Mouse (Mus musculus): ENCODE results near the gene Ankrd33b. TPM values are rescaled to one million over a fixed set of nuclear protein-coding genes. Genes with fewer than 3 reads are reported as not detected.

The Ankrd33b gene
- polyA plus RNA-seq, 2 experiments from 2014 or later = not detected

DNA sequence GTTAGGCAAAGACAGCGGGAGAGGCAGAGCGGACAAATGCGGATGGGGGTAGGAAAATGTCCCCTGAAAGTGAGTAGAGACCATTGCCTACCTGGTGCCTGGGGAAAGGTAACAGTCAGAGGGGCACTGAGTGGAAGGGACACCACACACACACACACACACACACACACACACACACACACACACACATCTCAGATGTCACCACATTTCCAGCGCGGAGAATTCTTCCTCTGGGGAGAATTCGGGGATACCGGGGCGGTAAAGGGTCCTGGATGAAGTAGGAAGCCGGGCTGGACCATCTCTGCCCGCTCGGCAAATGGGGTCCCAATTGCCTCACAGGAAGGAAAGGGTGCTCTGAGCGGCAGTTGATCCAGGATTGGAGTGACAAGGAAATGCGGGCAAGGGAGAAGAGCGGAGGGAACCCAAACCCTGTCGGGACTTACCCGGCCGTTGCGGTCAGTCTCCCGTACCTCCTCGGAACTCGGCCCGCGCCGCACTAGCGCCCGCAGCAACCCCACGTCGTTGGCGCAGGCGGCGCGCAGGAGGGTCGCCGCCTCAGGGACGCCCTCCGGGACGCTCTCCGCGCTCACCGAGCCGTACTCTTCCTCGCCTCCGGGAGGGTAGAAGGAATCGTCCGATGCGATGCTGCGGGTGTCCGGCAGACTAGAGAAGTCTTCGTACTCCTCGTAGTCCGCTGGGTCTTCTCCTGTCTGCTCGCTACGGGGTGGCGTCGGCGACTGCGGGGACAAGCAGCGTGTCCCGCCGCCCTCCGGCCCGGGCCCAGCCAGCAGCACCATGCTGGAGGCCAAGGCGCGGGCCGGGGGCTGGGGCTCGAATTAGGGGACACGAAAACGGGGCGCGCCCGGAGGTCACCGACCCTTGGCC, 688 bp downstream of the Ankrd33b start:
- no peak for ATAC-seq

DNA sequence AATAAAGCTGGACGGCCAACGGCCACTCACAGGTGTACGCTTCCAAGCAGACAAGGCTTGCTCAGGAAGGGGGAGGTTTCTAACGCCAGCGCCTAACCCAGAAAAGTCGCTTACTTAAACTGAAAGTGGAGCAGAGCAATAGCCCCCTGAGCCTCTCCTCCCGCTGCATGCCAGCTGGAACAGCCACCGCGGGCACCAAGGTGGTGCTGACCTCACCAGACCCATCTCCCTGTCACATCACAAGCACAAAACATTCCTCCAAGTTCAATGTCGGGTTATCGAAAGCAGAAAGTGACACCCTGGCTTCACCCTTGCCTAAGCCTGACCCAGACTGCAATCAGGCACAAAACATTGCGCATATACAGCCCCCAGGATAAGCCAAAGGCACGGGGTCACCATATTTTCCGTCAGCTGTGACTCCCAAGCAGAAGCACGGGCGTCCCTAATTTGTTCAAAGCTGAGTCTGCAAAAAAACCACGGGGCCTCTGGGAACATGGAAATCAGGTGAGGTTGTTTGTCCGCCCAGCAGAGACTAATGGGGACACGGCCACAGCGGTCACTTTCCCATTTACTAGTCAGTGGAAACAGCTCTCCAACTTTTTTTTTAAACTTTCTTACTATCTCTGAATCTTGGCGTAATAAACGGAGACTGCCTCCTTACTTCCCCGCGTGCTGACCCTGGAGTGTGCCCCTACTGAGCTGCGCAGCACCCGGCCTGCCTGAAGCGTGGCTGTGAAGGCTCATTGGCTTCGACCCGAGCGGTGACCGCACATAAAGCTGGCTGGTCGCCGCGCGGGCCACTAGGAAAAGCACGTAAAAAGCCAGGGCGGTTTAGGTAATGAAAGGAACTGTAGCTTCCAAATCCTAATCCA, 1.6 kb downstream of the Ankrd33b start:
- no peak for ATAC-seq

DNA sequence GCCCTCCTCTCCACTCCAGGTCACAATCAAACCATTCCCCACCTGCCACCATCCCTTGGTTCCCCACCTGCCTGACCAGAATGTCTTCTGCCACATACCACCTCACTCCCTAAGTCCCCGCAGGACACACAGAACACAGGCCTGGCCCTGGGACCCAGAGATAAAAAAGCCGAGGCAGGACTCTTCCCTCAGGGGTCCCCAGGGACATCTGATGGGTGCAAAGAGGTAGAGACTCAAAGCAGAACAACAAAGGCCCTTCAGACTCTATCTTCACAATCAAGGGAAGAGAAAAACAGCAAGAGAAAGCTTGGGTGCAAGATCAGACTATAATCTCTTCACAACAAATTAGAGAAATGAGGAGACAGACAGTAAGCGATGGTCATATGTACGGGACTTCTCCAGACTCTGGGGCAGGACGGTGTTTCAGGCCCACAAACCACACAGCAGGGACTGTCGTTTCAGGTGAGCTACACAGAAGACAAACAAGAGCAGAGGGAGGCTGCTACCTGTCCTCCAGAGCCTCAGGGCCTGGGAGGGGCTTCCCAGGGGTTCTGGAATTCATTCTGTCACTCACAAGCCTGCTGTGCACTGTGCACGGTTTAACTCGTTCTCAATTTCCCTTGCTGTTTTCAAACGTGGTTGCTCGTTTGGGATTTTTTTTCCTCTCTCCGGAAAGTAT, 2.3 kb downstream of the Ankrd33b start:
- ATAC-seq = no peak

DNA sequence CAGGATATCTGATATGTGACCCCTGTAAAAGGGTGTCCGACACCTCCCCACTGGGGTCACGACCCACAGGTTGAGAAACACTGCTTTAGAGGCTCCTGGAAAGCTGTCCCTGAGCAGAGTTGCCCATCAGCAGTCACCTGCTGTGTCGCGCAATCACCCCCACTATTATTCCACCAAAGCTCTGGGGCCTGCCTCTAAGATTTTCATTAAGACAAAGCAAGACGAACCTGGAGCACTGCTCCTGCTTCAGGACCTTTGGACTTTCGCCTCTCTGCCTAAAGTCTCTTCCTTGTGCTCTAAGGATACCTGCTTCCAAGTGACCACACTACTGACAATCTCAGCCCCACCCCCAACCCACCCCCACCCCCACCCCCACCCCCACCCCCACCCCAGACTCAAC, 3.1 kb downstream of the Ankrd33b start:
- ATAC-seq = no peak

DNA sequence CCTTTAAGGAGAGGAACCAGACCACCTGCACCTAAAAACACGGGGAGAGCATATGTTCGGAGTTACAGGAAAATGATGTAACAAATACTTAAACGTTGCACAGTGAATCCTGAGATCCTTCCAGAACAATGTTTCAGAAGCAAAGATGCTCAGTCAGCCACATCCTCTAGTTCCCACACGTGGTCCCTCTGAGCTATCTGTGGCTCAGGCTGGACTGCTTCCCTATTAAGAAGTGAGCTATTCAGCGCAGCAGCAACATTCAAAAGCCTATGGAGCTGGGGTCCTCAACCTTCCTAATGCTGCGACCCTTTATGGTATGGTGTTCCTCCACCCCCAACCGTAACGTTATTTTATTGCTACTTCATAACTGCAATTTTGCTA, 3.6 kb downstream of the Ankrd33b start:
- ATAC-seq = no peak

DNA sequence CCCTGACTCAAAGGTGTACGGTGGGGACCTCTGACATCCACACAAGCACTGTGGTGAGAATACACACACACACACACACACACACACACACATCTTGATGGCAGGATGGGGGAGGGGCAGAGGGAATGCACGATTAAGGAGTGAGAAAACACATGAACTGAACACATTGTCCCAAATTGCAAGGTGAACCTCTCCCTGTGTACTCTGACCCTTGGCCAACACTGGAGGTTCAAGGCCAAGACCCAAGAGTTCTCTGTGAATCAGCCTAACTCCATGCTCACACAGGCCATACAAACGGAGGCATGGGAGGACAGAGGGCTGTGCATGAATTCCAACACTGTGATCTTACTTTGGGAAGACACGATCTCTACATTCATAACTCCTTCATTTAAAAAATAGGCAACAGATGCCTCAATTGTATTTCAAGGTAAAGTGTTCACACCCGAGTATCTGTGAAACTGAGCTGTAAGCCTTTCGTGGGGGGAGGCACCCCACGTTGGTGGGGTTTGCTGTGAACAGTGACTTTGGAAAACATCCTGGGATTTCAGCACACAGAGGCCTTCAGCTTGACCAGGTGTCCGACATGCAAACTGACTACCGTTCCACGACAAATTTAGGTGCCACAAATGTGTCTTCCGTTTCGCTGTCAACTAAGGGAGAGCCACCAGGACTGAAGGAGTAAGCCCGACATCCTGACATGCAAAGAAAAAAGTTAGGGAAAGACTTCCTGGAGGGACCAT, 4.1 kb downstream of the Ankrd33b start:
- no peak for ATAC-seq

DNA sequence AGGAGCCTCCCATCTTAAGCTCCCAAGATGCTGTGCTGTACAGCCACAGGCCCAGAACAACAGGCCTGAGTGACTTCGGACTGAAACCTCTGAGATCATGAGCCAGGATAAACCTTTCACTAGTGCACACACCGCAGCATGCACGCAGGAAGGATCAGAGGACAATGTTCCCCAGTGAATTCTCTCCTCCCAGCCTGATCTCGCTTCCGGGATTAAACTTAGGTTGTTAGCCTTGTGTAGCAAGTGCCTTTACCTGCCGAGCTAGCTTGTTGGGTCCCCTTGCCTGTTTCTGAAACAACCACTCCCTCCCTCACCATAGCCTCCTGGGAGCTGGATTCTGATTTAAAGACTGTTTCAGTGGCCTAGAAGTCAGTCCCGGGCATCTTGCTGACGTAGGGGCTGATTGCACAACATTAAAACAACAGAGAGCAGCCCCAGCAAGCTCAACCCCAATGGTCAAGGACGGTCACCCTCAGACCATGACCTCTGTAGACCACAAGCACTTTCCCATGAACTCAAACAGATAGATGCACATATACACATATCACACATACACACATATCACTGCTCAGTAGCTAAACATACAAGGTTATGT, 6.2 kb downstream of the Ankrd33b start:
- ATAC-seq = no peak

DNA sequence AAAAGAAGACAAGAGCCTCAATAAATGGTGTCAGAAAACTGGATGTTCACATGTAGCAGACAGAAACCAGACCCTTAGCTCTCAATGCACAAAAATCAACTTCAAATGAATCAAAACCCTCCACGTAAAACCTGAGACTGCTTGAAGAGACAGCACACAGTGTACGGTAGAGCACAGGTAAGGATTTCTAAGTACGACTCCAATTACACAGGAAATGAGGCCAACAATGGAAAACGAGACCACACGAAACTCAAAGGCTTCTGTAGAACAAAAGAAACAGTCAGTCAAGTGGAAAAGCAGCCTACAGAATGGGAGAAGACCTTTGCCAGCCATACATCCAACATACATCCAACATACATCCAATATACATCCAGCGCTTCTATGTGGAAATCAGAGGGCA, 6.9 kb downstream of the Ankrd33b start:
- ATAC-seq = no peak

DNA sequence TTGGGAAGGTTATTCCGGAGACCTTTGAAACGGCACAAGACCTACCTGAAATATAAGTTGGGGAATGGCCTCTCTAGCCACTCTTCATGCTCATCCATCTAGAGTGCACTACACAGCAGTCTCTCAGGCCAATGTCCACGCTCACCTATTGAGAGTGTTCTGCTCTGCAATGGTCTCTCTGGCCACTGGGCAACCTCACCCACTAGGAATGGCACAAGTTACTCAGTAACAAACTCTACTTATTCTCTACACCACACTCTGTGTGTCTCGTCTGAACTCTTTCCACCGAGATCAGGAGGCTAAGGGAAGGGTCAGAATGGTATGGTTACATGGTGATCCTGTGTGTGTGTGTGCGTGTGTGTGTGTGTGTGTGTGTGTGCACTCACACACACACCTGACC, 7.7 kb downstream of the Ankrd33b start:
- no peak for ATAC-seq

DNA sequence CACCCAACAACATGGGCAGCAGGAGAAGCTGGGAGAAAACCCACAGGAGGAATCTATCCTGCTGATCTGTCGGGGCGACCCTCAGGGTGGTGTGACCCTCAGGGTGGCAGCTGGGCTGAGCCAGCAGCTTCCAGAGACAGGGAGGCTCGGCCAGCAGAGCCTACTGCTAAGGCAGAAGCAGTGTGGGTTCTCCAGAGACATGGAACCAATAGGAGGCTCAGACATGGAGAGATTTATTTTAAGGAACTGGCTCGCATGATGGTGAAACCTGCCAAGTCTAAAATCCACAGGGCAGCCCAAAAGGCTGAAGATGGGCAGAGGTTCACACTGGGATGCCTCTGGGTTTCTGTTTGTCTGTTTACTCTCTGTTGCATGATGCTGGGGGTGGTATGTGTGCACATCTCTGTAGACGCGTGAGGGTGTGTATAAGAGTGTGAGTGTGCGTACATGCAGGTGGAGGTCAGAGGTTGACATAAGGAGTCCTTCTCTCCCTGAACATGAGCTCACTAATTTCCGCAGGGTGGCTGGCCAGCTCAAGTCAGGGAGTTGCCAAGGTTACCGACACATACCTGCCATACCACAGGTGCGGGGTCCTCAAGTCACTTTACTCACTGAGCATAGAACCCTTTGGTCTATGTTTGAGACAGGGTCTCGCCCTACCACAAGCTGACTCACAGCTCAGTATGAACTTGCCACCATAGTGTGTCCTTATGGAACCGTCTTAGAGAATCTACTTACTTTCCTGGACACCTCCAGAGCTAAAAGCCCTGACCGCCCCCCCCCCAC, 14.8 kb downstream of the Ankrd33b start:
- no peak for ATAC-seq

DNA sequence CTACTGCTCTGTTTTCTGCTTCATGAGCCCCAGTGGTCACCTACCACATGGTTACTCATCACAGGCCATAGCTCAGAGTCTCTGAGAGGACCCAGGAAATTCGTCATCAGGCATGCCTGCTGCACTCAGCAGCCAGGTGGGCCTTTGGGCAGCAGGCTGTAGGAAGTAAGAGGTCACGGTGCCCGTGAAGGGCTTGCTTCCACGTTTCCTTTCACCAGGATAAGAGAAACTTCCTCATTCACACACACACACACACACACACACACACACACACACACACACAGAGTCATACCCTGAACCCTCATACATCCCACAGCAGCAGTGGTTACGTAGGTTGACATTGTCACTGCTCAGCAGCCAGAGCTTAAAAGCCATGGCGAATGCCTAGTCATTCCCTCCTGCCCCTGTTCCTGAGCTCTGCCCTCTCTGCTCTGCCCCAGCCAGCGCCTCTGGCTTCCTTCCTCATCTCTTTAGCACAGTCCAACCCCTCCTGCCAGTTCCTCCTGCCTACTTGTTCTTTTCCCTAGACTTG, 17.6 kb downstream of the Ankrd33b start:
- no peak for ATAC-seq

DNA sequence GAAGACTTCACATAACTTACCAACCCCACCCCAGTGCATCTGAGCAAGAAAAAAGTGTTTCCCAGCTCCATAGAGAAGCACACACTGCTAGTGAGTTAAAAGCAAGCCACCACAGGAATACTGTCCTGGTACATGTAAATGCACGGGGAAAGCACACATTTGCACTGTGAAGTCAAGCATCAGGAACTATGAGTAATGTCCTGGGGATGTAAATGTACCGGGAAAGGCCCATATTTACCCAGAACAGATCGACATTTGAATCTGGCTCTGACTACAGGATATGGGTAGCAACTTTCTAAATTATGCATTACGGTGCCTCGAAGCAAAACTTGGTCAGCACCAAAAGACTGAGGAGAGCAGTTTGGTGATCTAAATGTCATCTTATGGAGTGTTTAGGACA, 18.5 kb downstream of the Ankrd33b start:
- ATAC-seq = no peak

DNA sequence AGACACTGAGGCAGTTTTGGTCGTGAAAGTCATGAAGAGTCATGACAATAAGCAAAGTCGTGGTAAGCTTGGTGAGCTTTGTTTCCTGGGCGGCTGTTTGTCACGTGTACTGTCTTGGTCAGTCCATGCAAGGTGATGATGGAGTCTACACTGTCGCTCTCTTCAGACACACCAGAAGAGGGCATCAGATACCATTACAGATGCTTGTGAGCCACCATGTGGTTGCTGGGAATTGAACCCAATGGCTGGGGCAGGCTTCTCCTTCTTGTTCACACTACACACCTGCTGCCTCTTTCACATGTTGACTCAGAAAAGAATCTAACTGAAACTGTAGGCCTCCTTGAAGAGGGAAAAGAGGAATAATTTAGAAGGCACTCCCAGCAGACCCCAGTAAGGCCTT, 19.3 kb downstream of the Ankrd33b start:
- ATAC-seq = no peak

DNA sequence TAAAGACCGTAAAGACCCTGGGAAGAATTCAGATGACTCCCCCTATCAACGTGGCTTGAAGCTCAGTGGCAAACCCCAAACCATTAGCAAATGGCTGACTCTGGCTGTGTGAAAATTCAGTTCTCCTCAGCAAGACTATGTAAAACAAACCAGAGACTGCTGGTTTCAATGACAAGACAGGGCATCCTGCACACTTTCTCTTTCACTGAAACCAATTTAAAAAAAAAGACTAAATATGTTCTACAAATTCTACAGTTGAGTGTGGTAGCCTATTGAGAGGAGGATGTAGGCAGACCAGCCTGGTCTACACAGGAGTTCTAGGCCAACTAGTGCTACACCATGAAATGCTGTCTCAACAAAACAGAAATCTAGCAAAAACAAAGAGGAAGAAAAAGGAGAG, 21.0 kb downstream of the Ankrd33b start:
- ATAC-seq = no peak

DNA sequence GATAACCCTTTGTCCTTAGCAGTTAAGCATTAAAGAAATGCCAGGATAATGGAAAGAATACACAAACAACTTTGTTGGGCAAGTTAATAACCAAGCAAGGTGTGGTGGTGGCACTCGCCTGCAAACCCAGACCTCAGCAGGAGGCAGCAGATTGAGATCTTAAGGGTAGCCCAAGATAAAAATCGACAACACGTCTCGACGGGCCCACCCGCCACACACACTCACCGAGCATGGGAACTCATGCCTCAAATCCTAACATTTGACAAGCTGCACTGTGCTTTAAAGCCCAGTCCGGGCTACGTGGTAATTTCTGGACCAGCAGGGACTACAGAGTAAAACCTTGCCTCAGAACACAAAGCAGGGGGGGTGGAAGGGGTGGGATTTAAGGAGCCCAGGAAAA, 22.2 kb downstream of the Ankrd33b start:
- ATAC-seq = no peak

DNA sequence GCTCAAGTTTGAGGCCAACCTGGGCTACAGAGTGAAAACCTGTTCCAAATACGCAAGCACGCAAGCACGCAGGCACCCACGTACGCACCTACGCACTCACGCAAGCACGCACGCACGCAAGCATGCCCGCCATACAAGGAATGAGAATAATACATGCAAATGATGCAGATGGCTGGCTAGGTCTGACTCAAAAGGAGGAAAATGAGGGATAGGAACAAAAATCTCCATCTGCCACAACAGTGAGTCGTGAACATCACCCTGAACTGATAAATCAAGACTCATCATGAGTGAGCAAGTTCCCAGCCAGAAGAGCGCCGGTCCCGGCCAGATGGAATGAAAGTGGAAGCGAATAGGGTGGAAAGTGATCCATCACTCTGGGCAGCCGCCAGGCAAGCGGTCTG, 22.7 kb downstream of the Ankrd33b start:
- no peak for ATAC-seq

DNA sequence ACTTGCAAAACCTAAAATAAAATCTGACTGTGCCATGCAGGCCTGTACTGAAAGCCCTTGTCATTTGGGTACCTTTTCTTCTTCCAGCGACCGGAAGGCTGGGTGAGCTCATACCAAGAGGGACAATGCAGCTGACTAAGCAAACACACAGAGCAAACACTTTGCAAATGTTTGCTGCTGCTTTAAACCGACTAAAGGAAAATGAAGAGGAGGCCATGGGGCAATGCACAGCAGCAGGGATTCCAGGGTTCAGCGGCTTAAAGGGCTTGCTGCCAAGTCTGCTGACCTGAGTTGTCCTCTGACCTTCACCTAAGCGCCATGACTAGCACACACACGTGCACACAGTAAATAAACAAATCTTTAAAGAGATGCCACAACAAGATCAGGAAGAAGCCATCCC, 23.9 kb downstream of the Ankrd33b start:
- no peak for ATAC-seq

DNA sequence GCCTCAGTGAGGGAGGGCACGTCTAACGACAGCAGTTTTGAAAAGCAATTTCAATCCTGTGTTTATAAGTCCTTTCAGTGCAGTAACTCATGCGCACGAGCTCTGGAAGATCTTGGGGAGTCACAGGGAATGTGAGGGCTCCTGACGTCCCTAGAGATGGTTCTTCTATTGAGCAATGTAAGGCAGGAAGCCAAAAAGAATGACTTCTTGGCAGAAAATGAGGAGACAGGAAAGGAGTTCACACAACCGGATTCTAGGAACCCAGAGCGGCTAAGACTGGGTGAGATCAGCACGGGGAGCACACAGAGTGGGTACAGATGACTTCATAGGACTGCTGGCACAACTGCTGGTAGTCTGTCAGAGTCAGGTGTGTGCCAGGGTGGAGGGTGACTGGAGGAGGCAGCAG, 25.0 kb downstream of the Ankrd33b start:
- no peak for ATAC-seq

DNA sequence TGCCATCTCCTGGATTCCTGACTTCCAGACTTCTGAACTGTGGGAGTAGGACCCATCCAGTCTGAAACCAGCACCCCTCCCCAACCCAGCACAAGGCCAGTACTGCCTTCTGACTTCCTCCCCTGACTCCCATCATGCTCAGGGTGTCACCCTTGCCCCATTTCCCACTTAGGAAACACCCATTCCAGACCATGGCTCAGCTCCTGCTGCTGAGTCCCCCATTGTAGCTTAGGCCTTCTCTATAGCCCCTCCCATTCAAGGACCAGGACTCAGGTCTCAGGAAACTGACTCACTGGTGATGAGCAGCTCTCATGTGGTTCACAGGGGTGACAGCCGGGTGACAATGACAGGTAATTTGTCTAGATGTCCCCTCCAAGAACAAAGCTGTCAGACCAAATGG, 25.5 kb downstream of the Ankrd33b start:
- no peak for ATAC-seq

DNA sequence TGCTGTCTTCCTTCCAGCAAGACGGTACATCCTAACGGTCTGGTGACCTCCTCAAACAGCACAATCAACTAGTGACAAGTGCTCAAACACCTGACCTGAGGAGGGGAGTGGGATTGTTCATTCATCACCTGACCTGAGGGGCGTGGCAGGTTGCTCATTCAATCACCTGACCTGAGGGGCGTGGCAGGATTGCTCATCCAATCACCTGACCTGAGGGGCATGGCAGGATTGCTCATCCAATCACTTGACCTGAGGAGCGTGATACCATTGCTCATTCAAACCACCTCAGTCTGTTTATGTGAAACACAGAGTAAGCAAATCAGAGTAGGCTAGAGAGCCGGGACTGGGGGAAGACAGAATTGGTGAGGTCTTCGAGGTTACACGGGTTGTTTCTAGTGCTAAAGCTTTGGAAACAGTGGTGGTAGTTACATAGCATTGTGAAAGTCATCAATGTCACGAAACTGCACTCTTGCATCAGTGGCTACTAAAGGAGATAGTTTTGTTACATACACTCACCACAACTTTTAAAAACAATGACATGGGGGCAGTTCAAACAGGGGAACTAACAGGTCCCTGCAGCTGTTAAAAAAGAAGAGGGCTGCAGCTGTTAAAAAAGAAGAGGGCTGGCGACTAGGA, 28.8 kb downstream of the Ankrd33b start:
- ATAC-seq = no peak

DNA sequence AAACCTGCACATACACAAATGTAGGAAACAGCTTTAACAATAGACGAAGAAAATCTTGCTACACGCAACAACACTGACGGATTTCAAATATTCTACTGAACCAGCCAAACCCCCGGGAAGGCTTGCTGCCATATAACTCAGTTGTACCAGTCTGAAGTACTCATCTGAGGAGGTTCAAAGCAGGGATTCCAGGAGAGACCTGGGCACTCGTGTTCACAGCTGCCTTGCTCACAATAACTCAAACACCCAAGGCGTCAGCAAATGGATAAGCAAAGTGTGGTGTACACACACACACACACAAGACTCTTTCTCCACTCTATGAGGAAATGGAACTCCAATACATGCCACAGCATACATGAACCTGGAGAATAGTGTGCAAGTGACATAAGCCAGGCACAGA, 29.5 kb downstream of the Ankrd33b start:
- ATAC-seq = no peak
